Mouse (Mus musculus) hematopoietic multipotent progenitor cell, adult 10-12 weeks (in vitro differentiated cells): ENCODE measurements around the gene Dusp5. TPM values are rescaled to one million over a fixed set of nuclear protein-coding genes. Genes with fewer than 3 reads are reported as not detected.

Experiments
- polyA plus RNA-seq: library from polyadenylated mRNA; stranded (reverse); fragments of >175 nt; gene quantifications from 2 replicates; pipeline ENCODE4 v1.2.3, GENCODE M21; 2012; ENCODE audit warnings: low replicate concordance

The Dusp5 gene
- 13.9 and 28.4 TPM in 2 replicates for polyA plus RNA-seq

DNA sequence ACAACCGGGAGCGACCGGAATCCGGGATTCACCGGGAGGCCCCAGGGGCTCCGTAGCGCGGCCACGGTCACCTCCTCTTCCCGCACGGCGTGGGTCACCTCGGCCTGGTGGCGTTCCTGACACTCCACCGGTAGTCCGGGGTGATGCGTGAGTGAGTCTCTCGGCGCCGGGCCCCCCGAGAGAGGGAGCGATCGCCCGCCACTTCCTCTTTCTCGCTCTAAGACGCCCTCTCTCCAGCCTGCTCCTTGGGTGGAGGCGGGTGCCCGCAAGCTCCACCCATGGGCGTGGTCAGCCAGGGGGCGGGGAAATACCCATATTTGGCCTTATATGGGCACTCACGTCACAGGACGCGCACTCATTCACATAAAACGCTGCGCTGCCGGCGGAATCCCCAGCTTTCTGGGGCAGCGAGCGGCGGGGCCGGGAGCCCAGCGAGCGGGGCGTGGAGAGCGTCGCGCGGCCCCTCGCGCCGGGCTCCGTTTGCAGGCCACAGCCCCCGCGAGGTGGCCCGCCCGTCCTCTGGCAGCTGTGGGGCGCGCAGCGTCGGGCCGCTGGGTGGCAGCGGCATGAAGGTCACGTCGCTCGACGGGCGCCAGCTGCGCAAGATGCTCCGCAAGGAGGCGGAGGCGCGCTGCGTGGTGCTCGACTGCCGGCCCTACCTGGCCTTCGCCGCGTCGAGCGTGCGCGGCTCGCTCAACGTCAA is at the start of gene Dusp5:
Gene Dusp5 (plus strand): TSS at position 358 of the 703 bp plus-strand sequence.

GRCm38 (mm10) chr19:53588968-53589367 is 60.1 kb downstream of the Dusp5 start, which contains the start of gene Nutf2-ps1:
Gene Nutf2-ps1 (minus strand): TSS chr19:53589068.

Other genes starting within 250 kb of the Dusp5 start
- 26.1 and 45.0 TPM in 2 replicates for gene Mxi1, start 218.6 kb upstream of the Dusp5 start, polyA plus RNA-seq
- gene Gm10197, start 157.3 kb upstream of the Dusp5 start, polyA plus RNA-seq: not detected in 2 replicates
- gene Smndc1, start 138.5 kb upstream of the Dusp5 start, polyA plus RNA-seq: 57.8 and 122 TPM in 2 replicates
- 23.8 and 62.7 TPM in 2 replicates for gene Nutf2-ps1, start 60.0 kb downstream of the Dusp5 start, polyA plus RNA-seq
- gene Smc3, start 71.3 kb downstream of the Dusp5 start, polyA plus RNA-seq: 12.8 and 15.8 TPM in 2 replicates
- gene Rbm20, start 148.2 kb downstream of the Dusp5 start, polyA plus RNA-seq: 0.05 and 0.10 TPM in 2 replicates